Mouse (Mus musculus): ENCODE results near the gene Gm4985. TPM values are rescaled to one million over a fixed set of nuclear protein-coding genes. Genes with fewer than 3 reads are reported as not detected.
"Not testable (repeated sequence)": the region's sequence is repeated elsewhere in the genome, so short reads cannot be mapped to it uniquely, and the experiment has no call there.

The Gm4985 gene
- not detected in 2 replicates for total RNA-seq (2014; rRNA removed)
- not detected in 2 replicates for polyA plus RNA-seq (2015; fragmentation: Nextera tagmentation; extraction: Ambion mirVana)

- not testable (repeated sequence) for H3K36me3 ChIP-seq (ENCODE audit: insufficient read depth, low read length); H3K4me2 ChIP-seq (ENCODE audit: low read depth, low read length, poor library complexity, severe bottlenecking); H3K27me3 ChIP-seq (ENCODE audit: insufficient read depth, low read length); ATAC-seq (ENCODE audit: low FRiP score); H3K27ac ChIP-seq (ENCODE audit: low read depth, low read length); H3K4me3 ChIP-seq (ENCODE audit: low read depth, low read length); H3K4me1 ChIP-seq (ENCODE audit: insufficient read depth, low read length); H3K9me3 ChIP-seq (ENCODE audit: low read length); DNase-seq (ENCODE audit: low spot score); H3K9ac ChIP-seq (replicated peaks; ENCODE audit: low read length, poor library complexity, severe bottlenecking)
- 87% methylated on average over 8 of the region's 8 CpGs for WGBS
Observed at GRCm38 (mm10) chrX:23958834-23959233, at the start of gene Gm4985. Gene Gm4985 (minus strand): TSS chrX:23958934.

- H3K36me3 ChIP-seq (ENCODE audit: insufficient read depth, low read length), result no peaks in the 10 kb centered on the region
- DNase-seq (ENCODE audit: low spot score) (no peak), ATAC-seq (ENCODE audit: low FRiP score) (no peak)
- H3K27me3 ChIP-seq (ENCODE audit: insufficient read depth, low read length), result no peaks in the 10 kb centered on the region
- H3K4me2 ChIP-seq (ENCODE audit: low read depth, low read length, poor library complexity, severe bottlenecking), result no peak overlapping the region
- H3K9me3 ChIP-seq (ENCODE audit: low read length), result no peaks in the 10 kb centered on the region
- no peak for TF ChIP-seq CTCF (IDR thresholded peaks at IDR 0.05)
- no peak overlapping the region for H3K27ac ChIP-seq (ENCODE audit: low read depth, low read length)
- no peaks in the 10 kb centered on the region for H3K4me1 ChIP-seq (ENCODE audit: insufficient read depth, low read length)
- WGBS, result 74% methylated on average over 2 of the region's 2 CpGs
- H3K9ac ChIP-seq (replicated peaks; ENCODE audit: low read length, poor library complexity, severe bottlenecking), result no peak overlapping the region
- H3K4me3 ChIP-seq (ENCODE audit: low read depth, low read length), result no peak overlapping the region
Observed at GRCm38 (mm10) chrX:23954161-23954560, 4.6 kb downstream of the Gm4985 start.

Small RNA genes lying within 50 kb of the gene (microRNA-seq; reads per million reads assigned to microRNA genes)
- gene Gm25299 (ENCODE audit: borderline number of aligned reads), result not detected

Other genes starting within 250 kb of the Gm4985 start
- not detected in 2 replicates for gene Gm4907, start 76.4 kb downstream of the Gm4985 start, total RNA-seq (2014; rRNA removed)
- gene Gm4907, start 76.4 kb downstream of the Gm4985 start, polyA plus RNA-seq (2015; fragmentation: Nextera tagmentation; extraction: Ambion mirVana), result not detected in 2 replicates